Mouse (Mus musculus) sigmoid colon, adult 10 weeks (tissue): Measurements from ENCODE around the gene Spred2. TPM values are rescaled to one million over a fixed set of nuclear protein-coding genes. Genes with fewer than 3 reads are reported as not detected.

ENCODE experiments used
- polyA plus RNA-seq: library from polyadenylated mRNA; stranded (reverse); fragments of 350-450 nt; fragmentation: Illumina TruSeq; extraction: RNeasy Lipid Tissue Mini Kit (QIAGEN cat#74804); gene quantifications from one replicate; pipeline ENCODE4 v1.2.3, GENCODE M21; 2014; ENCODE audit warnings: low read depth, low replicate concordance

Spred2 gene
- polyA plus RNA-seq = 47.8 TPM

DNA sequence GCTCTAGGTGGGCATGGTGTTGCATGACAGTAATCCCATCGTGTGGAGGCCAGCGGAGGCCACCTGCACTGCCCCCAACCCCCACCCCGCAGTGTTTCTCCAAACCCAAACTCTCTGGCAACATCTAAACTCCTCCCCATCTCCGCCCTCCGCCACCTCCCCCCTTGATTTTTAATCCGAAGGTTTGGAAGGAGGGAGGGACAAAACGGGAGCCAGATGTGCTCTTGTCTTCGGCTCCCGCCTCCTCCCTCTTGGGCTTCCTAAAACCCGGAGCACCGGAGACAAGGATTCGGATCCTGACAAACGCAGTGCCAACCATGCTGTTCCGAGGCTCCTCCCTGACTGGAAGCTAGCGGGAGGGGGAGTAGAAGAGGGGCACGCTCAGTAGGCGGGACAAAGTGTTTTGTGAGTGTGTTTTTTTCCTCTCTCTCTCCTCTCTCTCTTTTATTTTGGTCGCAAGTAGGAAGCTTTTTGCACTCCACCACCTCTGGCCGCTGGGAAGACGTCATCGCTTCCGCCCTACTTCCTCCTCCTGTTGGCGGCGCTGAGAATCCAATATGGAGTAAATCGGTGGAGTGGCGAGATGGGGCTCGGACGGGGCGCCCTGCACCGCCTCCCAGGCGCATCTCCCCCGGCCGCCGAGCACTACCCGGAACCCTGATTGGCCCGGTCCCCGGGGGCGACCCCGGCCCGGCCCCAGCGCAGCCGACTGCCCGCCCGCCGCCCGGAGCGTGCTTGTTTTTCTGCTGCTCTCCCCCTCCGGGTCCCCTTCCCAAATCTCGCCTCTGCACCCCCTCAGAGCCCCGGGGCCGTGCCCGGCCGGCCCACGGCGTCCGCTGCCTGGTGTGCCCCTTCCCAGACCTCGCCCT, at the start of gene Spred2:
Spred2 (plus strand) TSS at position 488 of the 869 bp plus-strand sequence.

Other genes with a start within 250 kb of the Spred2 start
- 424 TPM for gene Actr2, start 188.5 kb downstream of the Spred2 start, polyA plus RNA-seq